Mouse (Mus musculus): Measurements from ENCODE around the gene Gna13.
A peak's percentile ranks its signal among the peaks of the same experiment; 100 is the strongest.

Gna13 gene

DNA sequence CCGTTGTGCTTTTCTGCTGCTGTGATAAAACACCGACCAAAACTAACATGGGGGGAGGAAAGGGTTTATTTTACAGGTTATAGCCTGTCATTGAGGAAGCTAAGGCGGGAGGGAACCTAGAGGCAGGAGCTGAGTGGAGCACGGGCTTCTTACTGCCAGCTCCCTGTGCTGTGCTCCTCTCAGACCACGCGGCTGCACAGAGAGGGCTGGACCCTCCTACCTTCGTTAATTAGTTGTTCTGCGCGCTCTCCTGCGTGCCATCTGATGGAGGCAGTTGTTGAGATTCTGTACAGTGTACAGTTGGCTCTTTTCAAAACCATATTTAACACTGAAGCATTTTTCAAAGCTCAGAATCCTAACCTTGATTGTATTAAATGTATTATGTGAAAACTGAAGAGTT, 14.8 kb downstream of the Gna13 start:
- no peak for DNase-seq

DNA sequence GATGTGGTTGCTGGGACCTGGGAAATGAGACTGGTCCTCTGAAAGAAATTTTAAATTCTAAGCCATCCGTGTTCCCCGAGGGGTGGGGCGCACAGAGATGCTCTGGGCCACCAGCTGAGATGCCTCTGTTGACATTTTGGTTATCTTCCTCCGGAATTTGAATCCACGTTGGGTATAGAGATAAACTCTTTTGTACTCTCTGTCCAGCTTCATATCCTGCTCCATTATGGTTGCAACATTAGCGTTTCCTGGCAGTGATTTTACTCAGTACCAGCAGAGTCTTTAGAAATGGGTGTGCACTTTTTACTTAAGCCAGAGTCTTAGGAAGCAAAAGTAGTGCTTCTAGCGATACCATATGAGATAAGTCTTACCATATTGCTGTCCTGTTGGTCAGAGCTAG, 15.4 kb downstream of the Gna13 start:
- DNase-seq, result no peak

DNA sequence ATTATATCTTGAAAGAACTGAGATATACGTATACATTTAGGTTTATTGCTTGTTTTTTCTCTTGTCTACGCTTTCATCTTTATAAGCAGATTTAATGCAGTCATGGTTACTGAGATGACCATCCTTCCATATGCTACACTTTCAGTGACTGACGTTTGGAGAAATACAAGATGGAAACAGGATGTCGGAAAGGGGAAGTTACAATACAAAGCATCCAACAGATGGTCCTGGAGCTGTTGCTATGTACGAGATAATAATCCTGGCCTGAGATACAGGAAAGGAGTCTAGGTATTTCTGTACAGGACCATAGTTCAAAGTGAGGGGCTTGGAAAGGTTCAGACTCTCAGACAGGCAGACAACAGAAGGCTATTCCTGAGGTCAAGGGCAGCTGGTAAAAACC, 18.0 kb downstream of the Gna13 start:
- DNase-seq, result no peak

DNA sequence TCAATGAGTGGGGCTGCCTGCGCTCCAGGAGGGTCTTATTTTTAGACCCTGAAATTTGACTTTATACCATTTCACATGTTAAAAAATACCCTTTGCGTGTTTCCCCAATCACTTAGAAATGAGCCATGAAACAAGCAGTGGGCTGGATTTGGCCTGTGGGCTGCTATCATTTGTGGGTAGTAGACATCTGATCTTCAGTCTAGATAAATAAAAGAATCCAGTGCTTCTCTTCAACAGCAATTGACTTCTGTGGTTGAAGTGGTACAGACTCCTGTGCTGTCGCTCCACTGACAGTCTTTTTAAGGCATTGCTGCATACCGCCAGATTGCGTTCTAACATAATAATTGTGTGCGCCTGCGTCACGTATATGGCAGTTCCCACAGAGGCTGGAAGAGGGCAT, 22.7 kb downstream of the Gna13 start:
- DNase-seq, result no peak

- no peak for DNase-seq
Measured at GRCm38 (mm10) chr11:109389046-109389445, 26.4 kb downstream of the Gna13 start.

- no peak for DNase-seq
Measured at GRCm38 (mm10) chr11:109391200-109391599, 28.6 kb downstream of the Gna13 start.

- peak; percentile 26 for DNase-seq
Measured at GRCm38 (mm10) chr11:109391760-109392159, 29.1 kb downstream of the Gna13 start.

GRCm38 (mm10) chr11:109392601-109393000, 30.0 kb downstream of the Gna13 start:
- no peak for DNase-seq

GRCm38 (mm10) chr11:109394758-109395157, 32.1 kb downstream of the Gna13 start:
- DNase-seq, result peak; percentile 46

DNA sequence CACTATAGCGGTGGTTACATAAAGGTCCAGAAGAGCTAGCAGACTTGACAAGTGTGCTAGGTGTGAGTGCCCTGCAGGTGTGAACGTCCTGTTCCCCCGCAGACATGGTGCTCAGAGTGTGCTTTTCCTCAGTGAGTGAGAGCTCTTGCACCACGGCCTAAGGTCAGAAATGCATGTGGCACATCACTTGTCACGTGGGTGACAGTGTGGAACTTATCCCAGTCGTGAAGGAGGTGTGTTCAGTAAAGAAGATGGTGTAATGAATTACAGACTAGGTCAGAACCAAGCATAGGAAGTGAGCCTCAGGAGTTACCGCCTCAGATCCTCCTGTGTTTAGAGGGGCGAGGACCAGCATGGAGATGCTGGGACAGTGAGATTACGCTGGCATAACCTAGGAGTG, 32.7 kb downstream of the Gna13 start:
- DNase-seq, result peak; percentile 70

GRCm38 (mm10) chr11:109406431-109406830, 43.8 kb downstream of the Gna13 start:
- DNase-seq, result no peak

DNA sequence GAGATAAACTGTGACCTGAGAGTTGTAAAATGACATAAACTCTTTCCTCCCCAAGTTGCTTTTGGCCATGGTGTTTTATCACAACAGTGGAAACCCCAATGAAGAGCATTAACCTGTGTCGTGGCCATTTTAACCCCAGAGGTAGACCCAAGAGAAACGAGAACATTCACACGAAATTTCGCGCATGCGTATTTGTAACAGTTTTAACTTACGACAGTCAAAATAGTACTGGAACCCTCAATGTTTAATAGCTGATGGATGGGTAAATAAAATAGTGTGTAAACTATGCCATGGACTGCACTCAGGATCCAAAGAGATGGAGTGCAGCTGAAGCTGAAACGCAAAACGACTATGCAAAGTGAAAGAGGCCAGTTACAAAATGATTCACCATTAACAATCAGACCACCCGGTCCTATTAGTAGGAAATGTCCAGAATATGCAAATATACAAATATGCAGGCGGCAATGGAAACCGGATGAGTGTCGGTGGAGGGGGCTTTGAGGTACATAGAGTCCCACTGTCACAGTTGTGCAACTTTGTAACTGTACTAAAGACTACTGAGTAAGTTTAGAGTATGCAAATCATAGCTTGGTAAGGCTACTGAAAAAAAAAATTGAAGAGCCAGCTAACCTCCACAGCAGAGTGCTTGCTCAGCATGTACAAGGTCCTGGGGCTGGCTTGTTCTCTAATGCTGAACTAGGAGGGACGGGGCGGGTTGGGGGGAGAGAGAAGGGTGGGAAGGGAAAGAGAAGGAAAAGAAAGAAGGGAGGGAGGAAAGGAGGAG, 47.8 kb downstream of the Gna13 start:
- no peak for DNase-seq

DNA sequence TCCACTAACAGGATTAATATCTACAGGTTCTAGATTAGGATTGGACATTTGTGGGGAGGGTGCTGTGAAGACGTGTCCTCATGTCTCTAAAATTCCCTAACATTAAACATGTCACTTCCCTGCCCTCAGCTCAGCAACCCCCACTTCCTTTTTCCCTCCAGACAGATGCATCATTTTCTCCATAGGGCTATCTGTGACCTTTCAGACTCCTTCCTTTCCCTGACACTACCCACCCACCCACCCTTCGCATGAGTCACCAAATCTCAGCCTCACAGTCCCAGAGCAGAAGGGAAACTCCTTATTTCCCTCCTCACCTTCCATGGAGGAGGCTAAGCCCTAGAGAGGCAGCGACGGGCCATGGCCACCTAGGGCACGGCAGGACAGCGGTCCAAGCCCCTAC, 51.0 kb downstream of the Gna13 start, which contains the start of gene 9930022D16Rik:
TSS of gene 9930022D16Rik (plus strand) at position 301 of the 400 bp plus-strand sequence.
- DNase-seq, result no peak

DNA sequence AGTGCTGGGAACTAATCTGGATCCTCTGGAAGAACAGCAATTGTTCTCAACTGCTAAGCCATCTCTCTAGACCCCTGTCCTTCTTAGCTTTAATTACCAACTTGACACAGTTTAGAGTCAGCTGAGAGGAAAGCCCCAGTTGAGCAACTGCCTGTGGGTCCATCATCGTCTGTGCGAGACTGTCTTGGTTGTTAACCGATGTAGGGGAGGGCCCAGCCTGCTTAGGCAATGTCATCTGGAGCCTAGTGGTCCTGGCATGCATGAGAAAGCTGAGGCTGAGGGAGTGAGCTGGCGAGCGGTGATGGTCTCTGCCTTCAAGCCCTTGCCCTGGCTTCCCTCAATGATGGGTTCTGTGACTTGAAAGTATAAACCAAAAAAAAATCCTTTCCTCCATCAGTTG, 52.2 kb downstream of the Gna13 start:
- DNase-seq, result no peak

- DNase-seq, result no peak
Measured at GRCm38 (mm10) chr11:109416709-109417420, 54.2 kb downstream of the Gna13 start.

- DNase-seq, result no peak
Measured at GRCm38 (mm10) chr11:109417472-109418040, 54.9 kb downstream of the Gna13 start.

DNA sequence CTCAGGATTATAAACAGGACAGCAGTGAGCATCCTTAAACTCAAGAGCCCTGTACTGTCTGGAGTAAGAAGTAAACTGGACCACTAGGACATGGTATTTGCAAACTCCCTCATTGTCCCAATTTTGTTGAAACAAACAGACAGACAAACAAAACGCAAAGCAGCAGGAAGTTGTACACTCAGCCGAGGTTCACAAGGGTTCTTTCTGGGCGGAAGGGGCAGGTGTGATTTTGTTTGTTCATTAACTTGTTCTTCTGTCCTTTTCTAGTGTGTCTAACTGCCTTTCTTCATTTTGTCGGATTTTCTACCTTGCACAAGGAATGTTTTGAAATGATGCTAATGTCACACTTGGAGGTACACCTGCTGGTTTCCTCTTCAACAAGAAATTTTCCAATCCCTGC, 56.8 kb downstream of the Gna13 start:
- no peak for DNase-seq

DNA sequence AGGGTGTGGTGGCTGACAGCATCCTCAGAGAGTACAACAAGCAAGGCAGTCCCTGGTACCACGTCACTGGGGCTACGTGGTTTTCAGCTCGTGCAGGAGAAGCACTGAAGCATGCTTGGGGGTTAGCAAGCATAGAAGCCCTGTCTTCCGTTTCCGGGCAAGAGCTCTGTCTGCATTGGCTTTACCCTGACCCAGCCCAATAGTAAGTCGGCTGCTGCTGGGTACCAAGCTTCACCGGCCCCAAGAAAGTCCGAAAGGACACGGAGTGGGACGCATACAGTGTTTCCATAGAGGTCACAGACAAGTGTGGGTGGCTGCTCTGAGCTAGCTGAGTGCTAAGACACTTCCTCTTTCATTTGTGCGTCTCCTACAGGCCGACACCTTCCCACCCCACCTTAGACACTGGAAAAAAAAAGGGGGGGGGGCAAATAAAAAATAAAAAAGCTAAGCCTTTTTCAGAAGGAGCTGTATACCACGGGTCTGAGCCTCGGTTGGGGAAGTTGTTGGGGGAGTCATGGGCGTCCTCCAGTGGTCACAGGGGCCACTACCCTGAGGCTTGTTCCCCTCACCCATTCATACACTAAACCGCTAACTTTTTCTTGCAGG, 57.4 kb downstream of the Gna13 start:
- DNase-seq, result peak; percentile 18

- DNase-seq, result no peak
Measured at GRCm38 (mm10) chr11:109420567-109420962, 57.9 kb downstream of the Gna13 start.

DNA sequence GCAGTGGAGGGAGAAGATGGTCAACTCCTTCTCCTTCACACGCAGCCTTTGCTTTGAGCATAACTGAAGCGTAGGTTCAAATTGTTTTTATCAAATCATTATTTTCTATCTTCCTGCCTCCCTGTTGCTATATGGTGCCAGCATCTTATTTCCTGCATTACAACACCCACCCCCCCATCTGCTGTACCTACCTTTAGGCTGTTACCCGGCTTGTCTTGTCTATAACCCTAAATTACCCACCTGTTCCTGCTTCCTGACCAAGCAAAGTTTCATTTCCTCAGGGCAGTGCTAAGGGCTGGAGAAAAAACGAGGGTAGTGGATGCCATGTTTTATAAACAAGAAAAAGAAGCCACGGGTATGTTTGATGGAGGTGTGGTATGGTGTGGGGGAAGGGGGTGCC, 58.6 kb downstream of the Gna13 start:
- DNase-seq, result no peak

GRCm38 (mm10) chr11:109422263-109422662, 59.6 kb downstream of the Gna13 start:
- DNase-seq, result no peak

- DNase-seq, result no peak
Measured at GRCm38 (mm10) chr11:109423294-109423693, 60.7 kb downstream of the Gna13 start.

Data from kidney, adult 9 months (tissue).